Mouse (Mus musculus): ENCODE results near the gene Tipin.

DNA sequence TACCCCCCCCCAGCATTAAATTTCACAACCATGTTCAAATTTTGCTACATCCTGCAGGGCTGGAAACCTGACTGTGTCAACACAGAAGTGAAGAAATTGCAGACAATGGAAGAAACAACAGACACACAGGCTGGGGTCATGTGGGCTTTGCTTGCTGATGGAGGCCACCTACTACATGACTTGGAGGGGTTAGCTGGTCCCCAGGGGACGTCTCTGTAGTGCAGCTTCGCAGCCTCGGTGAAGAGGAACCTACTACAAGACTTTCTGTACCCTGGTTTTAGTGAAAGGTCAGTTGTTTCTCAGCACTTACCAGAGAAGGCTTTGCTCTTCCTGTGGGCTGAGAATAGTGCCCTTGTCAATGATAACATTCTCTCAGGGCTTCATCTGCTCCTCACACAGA is 10.1 kb upstream of the Tipin start:
- TF ChIP-seq CTCF (IDR thresholded peaks at IDR 0.05; ENCODE audit: borderline replicate concordance, extremely low read depth, insufficient read depth, insufficient read length) (no peak), POLR2A (IDR thresholded peaks at IDR 0.05; ENCODE audit: borderline replicate concordance, extremely low read depth, insufficient read depth, insufficient read length, poor library complexity, severe bottlenecking) (no peak)
